Mouse (Mus musculus) adrenal gland, adult 2 months (tissue): ENCODE measurements around the gene Dync1i1. TPM values are rescaled to one million over a fixed set of nuclear protein-coding genes. Genes with fewer than 3 reads are reported as not detected.

Source experiments
- DNase-seq: peaks from one replicate; pipeline ENCODE4 v3.0.0; 2021
- polyA plus RNA-seq: library from polyadenylated mRNA; depleted of rRNA; stranded (reverse); fragments of >200 nt; gene quantifications from 2 replicates; pipeline ENCODE4 v1.2.3, GENCODE M21; 2012
- total RNA-seq, 2 experiments: library from RNA; stranded (reverse); gene quantifications; 2 replicates each; pipeline ENCODE4 v1.2.3; 2021

The Dync1i1 gene
- total and polyA plus RNA-seq, 3 experiments = 1.6 to 1.8 (median 1.7) TPM

GRCm38 (mm10) chr6:5969613-5970012, 244.2 kb downstream of the Dync1i1 start:
- DNase-seq = no peak

DNA sequence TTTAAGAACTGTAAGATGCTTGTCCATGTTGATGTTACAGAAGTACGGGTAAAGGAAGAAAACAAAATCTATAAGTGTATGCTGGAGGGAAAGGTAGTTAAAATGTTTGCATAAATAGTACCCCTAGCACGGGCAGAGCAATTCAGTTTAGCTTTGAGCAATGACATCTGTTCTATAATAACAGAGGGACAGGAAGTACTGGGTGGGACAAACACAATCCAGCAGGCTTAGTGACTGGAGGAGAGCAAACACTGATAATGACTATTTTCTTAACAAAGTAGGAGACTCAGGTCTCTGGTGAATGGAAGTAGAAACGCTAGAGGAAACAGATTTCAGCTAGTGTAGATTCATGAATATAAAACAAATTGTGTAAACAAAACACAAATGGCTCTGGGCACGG, 250.8 kb downstream of the Dync1i1 start:
- no peak for DNase-seq

GRCm38 (mm10) chr6:5977238-5977920, 251.9 kb downstream of the Dync1i1 start:
- DNase-seq = no peak

DNA sequence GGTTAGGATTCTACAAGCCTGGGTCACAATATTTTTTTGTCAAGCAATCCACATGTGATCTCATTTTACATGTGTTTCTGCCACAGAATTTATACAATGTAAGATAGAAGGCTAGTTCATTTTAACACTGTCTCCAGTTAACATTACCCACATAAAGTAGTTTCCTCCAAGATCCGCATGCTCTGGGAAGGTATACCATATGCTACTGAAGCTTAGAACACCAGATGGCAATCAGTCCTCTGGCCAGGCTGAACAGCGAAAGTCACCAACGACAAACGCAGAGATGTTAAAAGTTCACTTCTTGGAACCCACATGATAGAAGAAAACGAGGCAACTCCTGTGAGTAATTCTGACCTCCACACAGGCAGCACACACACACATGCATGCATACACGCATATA, 265.8 kb downstream of the Dync1i1 start:
- DNase-seq = no peak

- DNase-seq = peak; percentile 64
Observed at GRCm38 (mm10) chr6:5991817-5992755, 266.6 kb downstream of the Dync1i1 start.

GRCm38 (mm10) chr6:5993056-5993455, 267.6 kb downstream of the Dync1i1 start:
- DNase-seq = no peak

DNA sequence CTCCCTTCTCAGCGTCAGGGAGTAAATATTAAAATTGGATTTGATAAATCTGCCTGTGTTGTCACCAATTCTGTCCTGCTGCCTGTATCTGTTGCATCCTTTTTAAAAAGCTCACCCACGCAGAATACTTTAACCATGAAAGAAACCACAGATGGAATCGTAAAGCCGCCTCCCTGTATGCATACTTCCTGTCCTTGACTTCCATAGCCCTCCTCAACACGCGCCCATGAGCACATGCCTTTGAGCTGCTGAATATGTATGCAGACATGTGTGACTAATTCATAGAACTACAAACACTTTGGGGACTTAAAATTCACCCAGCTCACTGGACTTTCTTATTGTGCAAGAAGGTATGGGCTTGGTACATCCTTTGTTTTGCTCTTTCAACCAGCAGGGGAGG, 272.1 kb downstream of the Dync1i1 start:
- no peak for DNase-seq

DNA sequence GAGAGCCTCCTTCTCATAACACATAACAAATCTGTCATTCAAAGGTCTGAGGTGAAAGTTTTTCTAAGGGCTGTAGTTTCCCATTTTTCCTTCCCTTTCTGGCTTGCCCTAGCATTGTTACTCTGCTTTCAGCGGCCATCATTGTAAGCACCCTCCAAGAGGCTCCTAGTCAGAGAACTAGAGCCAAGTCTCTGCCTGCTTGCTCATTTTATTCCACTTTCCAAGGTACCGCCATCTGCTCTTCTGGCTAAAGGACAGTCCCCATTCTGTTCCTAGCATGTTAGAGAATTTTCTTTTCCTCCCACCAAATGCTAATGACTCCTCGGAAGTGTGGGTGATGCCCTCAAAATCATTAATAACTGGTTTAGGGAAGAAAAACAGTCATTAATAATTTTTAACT, 276.6 kb downstream of the Dync1i1 start:
- DNase-seq = no peak

GRCm38 (mm10) chr6:6004756-6005485, 279.5 kb downstream of the Dync1i1 start:
- no peak for DNase-seq

DNA sequence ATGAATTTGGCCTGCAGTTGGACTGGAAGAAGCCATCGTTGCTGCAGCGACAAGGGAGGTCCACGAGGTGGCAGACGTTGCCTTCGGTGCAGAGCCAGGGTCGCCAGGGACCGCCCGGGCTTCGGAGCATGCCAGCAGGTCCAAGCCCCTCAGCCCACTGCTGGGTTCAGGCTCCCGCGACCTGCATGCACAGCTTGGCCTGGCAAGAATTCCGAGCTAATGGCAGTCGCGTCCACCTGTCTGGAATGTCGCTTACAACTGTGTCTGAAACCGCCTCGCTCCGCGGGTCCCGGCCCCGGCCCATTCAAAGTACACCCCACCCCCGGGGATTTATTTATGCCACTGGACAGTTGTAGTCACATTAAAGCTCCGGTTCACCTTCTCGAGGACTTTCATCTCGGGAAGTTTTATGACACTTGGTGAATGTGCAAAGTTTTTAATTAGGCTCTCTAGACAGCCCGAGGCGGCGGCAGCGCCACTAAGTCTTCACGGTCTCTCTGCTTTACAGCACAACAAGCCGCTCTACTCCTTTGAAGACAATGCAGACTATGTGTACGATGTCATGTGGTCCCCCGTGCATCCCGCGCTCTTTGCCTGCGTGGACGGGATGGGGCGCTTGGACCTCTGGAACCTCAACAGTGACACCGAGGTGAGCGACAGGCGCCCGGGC, 280.5 kb downstream of the Dync1i1 start:
- peak; percentile 70 for DNase-seq

- DNase-seq = no peak
Observed at GRCm38 (mm10) chr6:6011364-6011763, 285.9 kb downstream of the Dync1i1 start.

DNA sequence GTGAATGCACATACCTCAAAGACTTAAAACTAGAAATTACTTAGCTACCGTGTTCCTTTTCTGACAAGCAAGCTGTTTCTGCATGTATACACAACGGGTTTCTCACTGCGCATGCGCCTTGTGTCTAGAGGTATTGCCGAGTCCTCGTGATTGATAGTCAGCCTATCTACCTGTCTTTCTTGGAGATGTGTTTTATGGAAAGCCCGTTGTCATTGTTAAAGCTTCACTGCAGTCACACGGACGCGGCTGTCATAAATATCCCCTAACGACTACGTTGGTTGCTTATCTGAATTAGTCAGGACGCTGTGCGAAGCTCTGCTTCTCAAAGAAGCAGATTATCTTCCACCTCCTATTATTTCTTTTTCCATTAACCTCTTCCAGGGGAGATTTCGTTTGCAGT, 290.2 kb downstream of the Dync1i1 start:
- no peak for DNase-seq

- DNase-seq = no peak
Observed at GRCm38 (mm10) chr6:6016931-6017330, 291.5 kb downstream of the Dync1i1 start.

- DNase-seq = no peak
Observed at GRCm38 (mm10) chr6:6023976-6024375, 298.5 kb downstream of the Dync1i1 start.

DNA sequence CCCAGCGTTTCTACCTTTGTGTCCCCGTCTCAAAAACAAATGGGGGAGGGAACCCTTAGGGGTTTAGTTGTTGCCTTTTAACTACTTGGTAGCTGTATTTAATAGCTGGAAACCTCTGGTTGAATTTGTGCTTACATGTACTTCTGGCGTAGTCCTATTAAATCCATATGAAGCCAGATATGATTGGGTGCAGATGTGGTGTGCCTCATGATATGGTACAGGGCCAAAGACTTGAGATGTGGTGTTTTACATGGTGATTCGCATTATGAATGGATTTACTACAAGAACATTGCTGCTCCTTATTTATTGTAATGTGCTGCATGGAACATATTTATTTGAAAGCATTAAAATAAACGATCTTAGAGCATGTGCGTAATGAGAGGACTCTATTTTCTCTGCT, 302.2 kb downstream of the Dync1i1 start:
- DNase-seq = no peak

DNA sequence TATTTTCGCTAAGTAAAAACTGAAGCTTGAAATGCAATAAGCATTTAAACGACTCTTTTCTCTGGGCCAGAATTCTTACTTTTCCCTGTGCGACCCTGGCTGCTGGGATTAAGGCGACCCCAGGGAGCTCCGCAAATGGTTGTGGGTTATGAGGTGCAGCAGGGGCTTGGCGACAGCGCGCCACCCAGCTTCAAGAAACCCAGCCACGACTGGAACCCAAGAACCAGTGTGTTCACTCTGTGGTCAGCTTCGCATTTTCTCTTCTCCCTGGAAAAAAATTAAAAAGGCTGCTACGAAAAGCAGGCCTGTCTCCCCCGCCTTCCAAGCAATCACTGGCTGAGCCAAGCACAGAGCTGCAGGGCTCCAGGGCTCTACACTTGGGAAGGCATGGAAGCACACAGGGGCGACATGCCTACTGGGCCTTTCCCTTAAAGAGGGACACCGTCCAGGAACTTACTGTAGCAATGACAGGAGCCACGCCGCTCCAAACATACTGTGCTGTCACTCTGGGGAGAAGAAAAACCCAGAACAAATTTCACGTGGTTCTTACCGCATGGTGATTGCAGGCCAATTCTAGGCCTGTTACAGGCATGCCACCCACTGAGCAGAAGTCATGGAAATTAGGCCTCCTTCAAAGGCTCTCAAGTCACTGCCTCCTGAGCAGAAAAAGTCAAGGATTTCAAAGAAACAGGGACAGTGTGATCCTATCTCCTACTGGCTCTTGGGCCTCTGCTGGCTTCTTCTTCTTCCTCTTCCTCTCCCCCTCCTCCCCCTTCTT, 313.5 kb downstream of the Dync1i1 start:
- DNase-seq = no peak

DNA sequence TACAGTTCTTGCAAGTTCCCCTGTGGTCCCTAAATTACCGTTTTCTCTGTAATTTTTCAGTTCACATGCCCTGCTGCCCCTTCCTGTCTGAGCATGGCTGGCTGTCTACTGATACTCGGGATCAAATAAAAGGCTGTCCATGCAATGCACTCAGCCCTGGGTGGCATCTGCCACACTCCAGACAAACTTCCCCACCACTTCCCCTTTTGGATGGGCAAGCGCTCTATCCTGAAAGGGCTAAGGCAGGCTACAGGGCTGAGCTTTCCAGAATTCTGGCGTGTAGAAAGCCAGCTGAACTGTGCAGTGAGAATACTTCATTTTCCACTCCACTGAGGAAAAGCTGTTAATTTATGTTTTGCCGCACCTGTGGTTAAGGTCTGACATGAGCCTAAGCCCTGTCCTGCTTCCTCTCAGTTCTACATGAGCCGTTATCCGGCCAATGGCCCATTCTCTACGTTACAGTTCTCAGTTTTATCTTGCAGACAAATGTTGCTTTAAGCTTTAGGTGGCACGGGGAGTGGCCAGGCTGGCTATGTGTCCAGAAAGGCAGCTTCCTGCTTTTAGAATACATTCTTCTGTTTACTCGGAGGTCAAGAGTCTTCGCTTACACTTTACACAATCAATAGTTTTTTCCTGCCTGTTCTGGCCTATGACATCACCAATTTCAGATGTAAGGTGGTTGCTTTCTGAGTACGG, 321.4 kb downstream of the Dync1i1 start:
- no peak for DNase-seq

DNA sequence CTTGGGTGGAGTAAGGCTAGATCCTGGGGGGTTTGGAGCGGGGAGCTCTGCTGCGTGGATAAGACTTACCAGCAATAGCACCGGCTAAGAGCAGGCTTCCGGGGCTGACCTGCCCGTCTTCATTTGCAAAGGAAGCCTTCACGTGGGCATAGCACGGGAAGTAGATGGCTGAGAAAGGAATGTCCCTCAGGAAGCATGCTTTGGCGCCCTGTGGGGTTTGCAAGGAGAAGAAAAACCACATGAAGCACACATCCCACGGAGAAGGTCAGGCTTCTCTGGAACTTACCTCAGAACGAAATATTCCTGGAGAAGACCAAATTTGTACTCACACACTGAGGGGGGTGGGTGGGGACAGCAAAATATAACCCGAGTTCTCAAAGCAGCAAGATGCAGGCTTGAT, 327.3 kb downstream of the Dync1i1 start:
- DNase-seq = no peak

DNA sequence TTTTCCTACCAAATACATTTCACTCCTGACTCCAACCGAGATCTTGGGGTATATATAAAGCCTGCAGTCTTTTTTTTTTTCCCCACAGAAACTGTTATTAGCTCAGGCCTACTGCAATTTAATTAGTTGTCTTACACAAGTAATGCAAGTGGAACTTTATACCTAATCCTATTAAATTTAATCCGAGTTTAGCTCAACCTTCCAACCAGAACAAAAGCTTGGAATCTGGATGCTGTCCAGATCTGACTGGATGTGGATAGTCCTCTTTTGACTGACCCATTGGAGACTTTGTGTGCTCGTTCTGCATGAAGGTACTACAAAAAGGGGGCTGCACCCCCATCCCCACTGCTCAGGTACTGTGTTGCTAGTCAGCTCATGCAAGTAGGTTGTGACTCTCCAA, 328.5 kb downstream of the Dync1i1 start:
- no peak for DNase-seq

GRCm38 (mm10) chr6:6058548-6058947, 333.1 kb downstream of the Dync1i1 start:
- no peak for DNase-seq

DNA sequence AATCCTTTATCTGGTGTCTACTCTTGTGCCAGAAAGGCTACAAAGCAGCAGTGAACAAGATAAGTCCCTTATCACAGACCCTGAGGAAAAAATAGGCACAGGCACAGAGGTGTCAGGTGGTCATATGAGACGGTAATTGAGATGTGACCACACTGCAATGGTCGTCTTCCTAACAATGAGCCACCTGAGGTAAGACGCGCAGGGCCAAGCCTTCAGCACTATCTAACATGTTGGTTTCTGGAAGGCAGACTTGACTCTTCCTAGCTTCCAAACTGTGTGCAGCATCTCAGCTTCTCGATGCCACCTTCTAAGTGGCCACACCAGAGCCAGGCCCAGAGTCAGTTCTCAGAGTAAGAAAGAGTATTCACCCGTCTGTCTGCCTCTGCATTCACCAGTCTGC, 341.8 kb downstream of the Dync1i1 start:
- no peak for DNase-seq
